Mouse (Mus musculus) forebrain, embryonic 13.5 days (tissue): ENCODE results near the gene Tesmin. TPM values are rescaled to one million over a fixed set of nuclear protein-coding genes. Genes with fewer than 3 reads are reported as not detected.

ENCODE experiments used
- ATAC-seq: fragments of 200-750 bp; cut with Nextera tagmentation; 2 replicates; pipeline ENCODE4 v1.8.0; 2017
- H3K27ac ChIP-seq: fragments of 300-500 bp; sonication (generic); 2 replicates; pipeline ENCODE4 v1.5.1; 2015; ENCODE audit warnings: inconsistent platforms, mild to moderate bottlenecking, moderate library complexity
- H3K27me3 ChIP-seq: fragments of 300-500 bp; sonication (generic); 2 replicates; pipeline ENCODE4 v1.6.1; 2015; ENCODE audit warnings: mild to moderate bottlenecking, inconsistent platforms
- H3K36me3 ChIP-seq: fragments of 300-500 bp; sonication (generic); 2 replicates; pipeline ENCODE4 v1.6.1; 2015; ENCODE audit warnings: mild to moderate bottlenecking, inconsistent platforms; ENCODE audit not compliant: poor library complexity, severe bottlenecking
- H3K4me1 ChIP-seq: fragments of 300-500 bp; sonication (generic); 2 replicates; pipeline ENCODE4 v1.6.1; 2015; ENCODE audit warnings: inconsistent platforms
- H3K4me2 ChIP-seq: fragments of 300-500 bp; sonication (generic); 2 replicates; pipeline ENCODE4 v1.6.1; 2015; ENCODE audit warnings: inconsistent platforms, mild to moderate bottlenecking, moderate library complexity
- H3K4me3 ChIP-seq: fragments of 300-500 bp; sonication (generic); 2 replicates; pipeline ENCODE4 v1.5.1; 2015; ENCODE audit warnings: mild to moderate bottlenecking, inconsistent platforms
- H3K9ac ChIP-seq: fragments of 300-500 bp; sonication (generic); 2 replicates; pipeline ENCODE4 v1.6.1; 2015; ENCODE audit warnings: mild to moderate bottlenecking, inconsistent platforms
- H3K9me3 ChIP-seq: fragments of 300-500 bp; sonication (generic); replicated peaks from 2 replicates; pipeline ENCODE4 v1.6.1; 2016; ENCODE audit warnings: inconsistent platforms
- WGBS: fragments of 180-500 bp; shearing (Covaris S2); methylation state at CpG from one replicate; pipeline ENCODE4 v1.1.7; 2015; 5-methylcytosine and 5-hydroxymethylcytosine counted together
- polyA plus RNA-seq: library from polyadenylated mRNA; unstranded; fragments of >200 nt; fragmentation: Nextera tagmentation; extraction: Ambion mirVana; gene quantifications from 2 replicates; pipeline ENCODE4 v1.2.1, GENCODE M21; 2015

The Tesmin gene
- polyA plus RNA-seq, 1 experiment from 2014 or later, result 0.21 TPM

DNA sequence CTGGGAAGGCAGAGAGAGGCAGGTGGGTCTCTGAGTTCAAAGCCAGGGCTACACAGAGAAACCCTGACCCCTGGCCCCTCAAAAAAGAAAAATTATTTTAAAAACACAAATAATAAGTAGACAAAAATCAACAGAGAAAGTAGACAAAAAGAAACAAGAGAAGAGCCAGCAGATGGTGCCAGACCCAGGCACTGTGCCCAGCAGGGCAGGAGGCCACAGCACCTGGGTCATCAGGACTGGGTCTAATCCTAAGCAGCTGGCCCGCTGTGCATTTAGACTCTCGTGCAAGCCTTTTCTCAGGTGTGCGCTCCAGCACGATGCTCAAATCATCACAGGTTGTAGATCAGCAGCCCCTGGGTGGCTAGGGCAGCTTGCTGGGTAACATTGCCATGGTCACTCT, 25.1 kb upstream of the Tesmin start:
- no peaks in the 10 kb centered on the region for H3K9me3 ChIP-seq
- WGBS, result 86% methylated on average over 4 of the region's 4 CpGs

DNA sequence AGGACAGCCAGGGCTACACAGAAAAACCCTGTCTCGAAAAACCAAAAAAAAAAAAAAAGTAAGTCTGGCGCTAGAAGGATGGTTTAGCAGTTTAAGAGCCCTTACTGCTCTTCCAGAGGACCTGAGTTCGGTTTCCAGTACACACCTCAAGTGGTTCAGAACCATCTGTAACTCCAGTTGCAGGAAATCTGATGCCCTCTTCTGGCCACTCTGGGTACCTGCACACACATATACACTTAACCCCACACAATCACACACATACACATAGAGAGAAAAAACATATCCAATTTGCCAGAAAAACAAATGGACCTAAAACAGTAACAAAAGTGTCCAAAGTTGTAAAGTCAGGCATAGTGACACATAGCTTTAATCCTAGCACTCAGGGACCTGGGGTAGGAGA, 23.6 kb upstream of the Tesmin start:
- no peaks in the 10 kb centered on the region for H3K4me1 ChIP-seq
- H3K36me3 ChIP-seq, result peaks cover 22% of the 10 kb centered on the region
- no peak overlapping the region for H3K4me3 ChIP-seq
- no peak overlapping the region for H3K9ac ChIP-seq
- no peak overlapping the region for H3K27ac ChIP-seq
- ATAC-seq, result no peak
- WGBS, result 99% methylated on average over 3 of the region's 3 CpGs
- H3K4me2 ChIP-seq, result no peak overlapping the region
- no peaks in the 10 kb centered on the region for H3K27me3 ChIP-seq
- H3K9me3 ChIP-seq, result no peaks in the 10 kb centered on the region

More for the DNA sequence above, 25.1 kb upstream of the Tesmin start:
- Histone ChIP-seq H3K4me3 (no peak overlapping the region), H3K4me2 (no peak overlapping the region), H3K36me3 (peaks cover 18% of the 10 kb centered on the region), H3K27me3 (no peaks in the 10 kb centered on the region), H3K27ac (no peak overlapping the region), H3K4me1 (no peaks in the 10 kb centered on the region), H3K9ac (no peak overlapping the region)
- ATAC-seq, result no peak

DNA sequence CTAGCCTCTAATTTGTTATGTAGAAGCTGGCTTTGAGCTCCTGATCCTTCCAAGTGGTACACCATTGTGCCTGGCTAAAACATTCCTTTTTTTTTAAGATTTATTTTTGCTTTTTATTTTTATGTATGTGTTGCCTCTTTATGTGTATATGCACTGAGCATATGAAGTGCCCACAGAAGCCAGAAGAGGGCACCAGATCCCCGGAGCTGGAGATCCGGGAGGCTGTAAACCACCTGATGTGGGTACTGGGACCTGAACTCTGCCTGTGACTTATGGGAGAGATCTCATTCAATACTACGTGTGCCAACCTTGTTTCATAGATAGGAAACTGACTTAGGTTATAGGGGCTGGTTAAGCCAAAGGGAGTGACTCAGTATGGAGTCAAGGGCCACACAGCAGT, 20.4 kb upstream of the Tesmin start:
- ATAC-seq, result no peak

DNA sequence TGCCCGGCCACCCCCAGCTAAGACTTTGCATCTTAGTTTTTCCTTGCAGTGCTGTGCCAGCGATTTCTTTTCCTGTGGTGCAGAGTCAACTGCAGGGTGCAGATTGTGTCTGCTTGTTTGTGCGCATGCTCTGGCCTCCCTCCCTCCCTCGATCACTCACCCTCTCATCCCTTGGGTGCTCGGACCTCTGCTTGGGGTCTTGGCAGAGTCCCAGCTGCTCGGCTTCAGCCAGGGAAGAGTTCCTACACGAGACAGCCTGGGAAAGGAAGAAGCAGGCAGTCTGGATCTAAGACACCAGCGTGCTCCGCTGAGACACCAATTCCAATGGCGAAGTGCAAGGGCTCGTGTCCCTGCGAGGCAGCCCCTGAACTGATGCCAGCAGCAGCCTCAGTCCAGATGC, 15.3 kb upstream of the Tesmin start:
- no peak for ATAC-seq
- 70% methylated on average over 12 of the region's 12 CpGs for WGBS

More for the DNA sequence above, 20.4 kb upstream of the Tesmin start:
- Histone ChIP-seq H3K4me2 (no peak overlapping the region), H3K4me3 (no peak overlapping the region), H3K9me3 (no peaks in the 10 kb centered on the region), H3K9ac (no peak overlapping the region), H3K27ac (no peak overlapping the region), H3K36me3 (peaks cover 22% of the 10 kb centered on the region), H3K27me3 (no peaks in the 10 kb centered on the region), H3K4me1 (no peaks in the 10 kb centered on the region)
- WGBS, result 92% methylated on average over 3 of the region's 3 CpGs

DNA sequence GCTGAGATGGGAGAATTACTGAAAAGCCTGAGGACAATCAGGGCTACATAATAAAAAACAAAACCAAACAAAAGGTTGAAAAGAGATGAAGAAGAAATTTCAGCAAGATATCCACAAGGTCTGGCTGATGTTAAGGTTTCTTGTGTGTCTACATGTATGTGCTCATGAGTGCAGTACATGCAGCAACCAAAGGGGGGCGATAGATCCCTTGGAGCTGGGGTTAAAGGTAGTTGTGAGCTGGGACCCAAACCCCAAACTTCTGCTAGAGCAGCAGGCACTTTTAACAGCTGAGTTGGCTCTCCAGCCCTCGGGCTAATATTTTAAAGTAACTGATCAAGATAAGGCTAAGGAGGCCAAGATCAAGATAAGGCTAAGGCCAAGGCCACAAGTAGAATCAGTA, 14.6 kb upstream of the Tesmin start:
- Histone ChIP-seq H3K27ac (no peak overlapping the region), H3K4me3 (no peak overlapping the region), H3K4me2 (no peak overlapping the region), H3K27me3 (no peaks in the 10 kb centered on the region), H3K4me1 (no peaks in the 10 kb centered on the region), H3K9me3 (no peaks in the 10 kb centered on the region), H3K36me3 (peaks cover 6% of the 10 kb centered on the region; the same call in 1 of the 2 replicates), H3K9ac (no peak overlapping the region)
- WGBS, result 63% methylated on average over 2 of the region's 2 CpGs
- no peak for ATAC-seq

More for the DNA sequence above, 15.3 kb upstream of the Tesmin start:
- Histone ChIP-seq H3K4me2 (no peak overlapping the region), H3K4me3 (no peak overlapping the region), H3K9ac (no peak overlapping the region), H3K27ac (no peak overlapping the region), H3K4me1 (no peaks in the 10 kb centered on the region), H3K27me3 (no peaks in the 10 kb centered on the region), H3K36me3 (peaks cover 4% of the 10 kb centered on the region; the same call in 1 of the 2 replicates), H3K9me3 (no peaks in the 10 kb centered on the region)

DNA sequence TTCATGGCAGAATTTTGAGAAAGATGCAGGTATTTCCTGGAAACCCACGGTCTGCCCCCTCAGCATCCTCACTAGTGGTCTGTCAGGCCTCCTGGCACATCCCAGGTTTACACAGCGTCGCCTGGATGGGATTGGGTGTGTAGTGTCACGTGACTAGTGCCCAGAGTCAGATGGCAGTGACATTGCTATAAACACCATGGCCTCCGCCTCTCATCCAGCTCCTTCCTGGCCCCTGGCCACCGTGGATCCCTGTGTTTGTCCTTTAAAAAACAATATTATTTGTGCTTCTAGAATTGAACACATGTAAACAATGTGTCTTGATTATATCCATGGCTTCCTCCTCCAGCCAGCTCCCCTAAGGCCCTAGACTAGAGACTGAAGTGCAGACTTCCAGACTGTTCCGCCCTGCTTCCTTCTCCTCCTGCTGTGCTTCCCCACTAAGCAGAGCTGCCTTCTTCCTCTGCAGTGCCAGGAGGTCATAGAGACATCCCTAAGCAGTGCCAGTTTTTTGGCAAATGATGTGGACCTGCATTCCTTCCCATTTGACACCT, 12.6 kb upstream of the Tesmin start:
- WGBS, result 71% methylated on average over 7 of the region's 7 CpGs
- Histone ChIP-seq H3K27ac (no peak overlapping the region), H3K4me3 (no peak overlapping the region), H3K4me2 (no peak overlapping the region), H3K9ac (no peak overlapping the region), H3K27me3 (no peaks in the 10 kb centered on the region), H3K9me3 (no peaks in the 10 kb centered on the region), H3K4me1 (no peaks in the 10 kb centered on the region), H3K36me3 (peaks cover 13% of the 10 kb centered on the region; the same call in 1 of the 2 replicates)
- no peak for ATAC-seq

DNA sequence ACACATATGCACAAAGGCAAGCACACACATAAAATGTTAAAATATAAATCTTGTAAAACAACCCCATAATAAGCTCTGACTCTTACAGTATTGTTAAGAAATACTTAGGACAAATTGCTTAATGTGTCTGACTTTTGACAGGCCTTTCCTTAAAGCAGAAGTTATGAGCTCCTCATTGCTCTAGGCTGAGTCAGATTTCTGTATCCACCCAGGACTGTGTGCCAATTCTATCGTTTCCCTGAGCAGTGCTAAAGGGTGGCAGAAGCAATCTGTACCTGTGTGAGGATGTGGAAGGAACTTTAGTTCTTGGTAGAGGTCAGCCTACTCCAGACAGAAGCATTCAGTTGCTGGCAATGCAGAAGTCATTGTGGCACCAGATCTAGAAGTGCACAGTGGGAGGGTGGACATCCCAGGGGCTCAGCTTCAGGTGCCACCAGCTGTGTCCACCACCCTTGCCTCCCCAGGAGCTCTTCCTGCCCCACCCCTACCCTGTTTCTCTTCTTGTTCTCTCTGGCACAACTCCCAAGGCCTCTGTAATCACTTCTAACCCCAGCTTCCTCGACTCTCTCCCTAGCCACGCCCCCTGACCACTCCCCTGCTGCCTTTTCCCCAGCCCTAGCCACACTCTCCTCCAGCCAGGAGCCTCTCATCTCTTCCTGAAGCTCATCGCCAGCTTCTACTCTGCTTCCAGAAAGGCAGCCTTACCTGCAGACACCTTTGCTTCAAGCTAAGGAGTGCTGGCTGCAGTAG, 11.5 kb upstream of the Tesmin start:
- ATAC-seq, result no peak
- Histone ChIP-seq H3K27me3 (no peaks in the 10 kb centered on the region), H3K4me1 (no peaks in the 10 kb centered on the region), H3K9me3 (no peaks in the 10 kb centered on the region), H3K9ac (no peak overlapping the region), H3K36me3 (peaks cover 13% of the 10 kb centered on the region; the same call in 1 of the 2 replicates), H3K4me2 (no peak overlapping the region), H3K27ac (no peak overlapping the region), H3K4me3 (no peak overlapping the region)
- WGBS, result 31% methylated on average over 3 of the region's 4 CpGs

DNA sequence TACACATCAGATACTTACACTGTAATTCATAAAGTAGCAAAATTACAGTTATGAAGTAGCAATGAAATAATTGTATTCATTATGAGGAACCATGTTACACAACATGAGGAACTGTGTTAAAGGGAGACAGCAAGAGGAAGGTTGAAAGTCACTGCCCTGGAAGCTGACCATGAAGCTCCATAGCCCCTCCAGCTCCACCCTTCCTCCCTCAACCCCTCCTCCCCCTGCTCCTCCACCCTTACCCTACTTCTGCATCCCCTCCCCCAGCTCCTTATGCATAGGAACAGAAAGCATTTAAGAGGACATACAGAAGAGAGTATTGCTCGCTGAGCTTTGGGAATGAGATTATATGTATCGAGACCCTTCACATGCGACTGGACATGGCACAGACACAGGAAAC, 10.0 kb upstream of the Tesmin start:
- no peak overlapping the region for H3K4me3 ChIP-seq
- peaks cover 13% of the 10 kb centered on the region; the same call in 1 of the 2 replicates for H3K36me3 ChIP-seq
- H3K4me1 ChIP-seq, result no peaks in the 10 kb centered on the region
- WGBS, result 97% methylated on average over 3 of the region's 3 CpGs
- no peaks in the 10 kb centered on the region for H3K27me3 ChIP-seq
- no peak for ATAC-seq
- no peak overlapping the region for H3K4me2 ChIP-seq
- H3K9me3 ChIP-seq, result no peaks in the 10 kb centered on the region
- H3K9ac ChIP-seq, result no peak overlapping the region
- no peak overlapping the region for H3K27ac ChIP-seq

DNA sequence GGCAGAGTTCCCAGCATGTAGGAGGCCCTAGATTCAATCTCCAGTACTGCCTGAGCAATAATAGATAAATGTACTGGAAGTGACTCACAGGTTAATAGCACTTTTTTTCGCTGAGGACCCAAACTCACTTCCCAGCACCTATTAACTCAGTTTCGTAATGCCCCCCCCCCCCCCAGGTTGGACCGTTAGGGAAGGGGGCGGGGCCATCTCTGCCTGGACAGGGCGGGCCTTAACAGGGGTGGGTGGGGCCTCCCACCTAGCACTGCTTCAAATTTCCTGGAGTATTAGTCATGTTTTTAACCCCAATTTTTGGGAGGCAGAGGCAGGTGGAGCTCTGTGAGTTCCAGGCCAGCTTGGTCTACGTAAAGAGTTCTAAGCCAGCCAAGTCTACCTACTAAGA, 596 bp upstream of the Tesmin start:
- ATAC-seq, result no peak
- H3K4me1 ChIP-seq, result no peaks in the 10 kb centered on the region
- H3K36me3 ChIP-seq, result peaks cover 6% of the 10 kb centered on the region; the same call in 1 of the 2 replicates
- no peak overlapping the region for H3K27ac ChIP-seq
- 0 out of 2 replicates have a peak, but pooled peaks cover 4% of the 10 kb centered on the region for H3K9me3 ChIP-seq
- H3K4me3 ChIP-seq, result no peak overlapping the region
- no peak overlapping the region for H3K4me2 ChIP-seq
- H3K27me3 ChIP-seq, result no peaks in the 10 kb centered on the region
- H3K9ac ChIP-seq, result no peak overlapping the region
- WGBS, result 65% methylated on average over 6 of the region's 6 CpGs

DNA sequence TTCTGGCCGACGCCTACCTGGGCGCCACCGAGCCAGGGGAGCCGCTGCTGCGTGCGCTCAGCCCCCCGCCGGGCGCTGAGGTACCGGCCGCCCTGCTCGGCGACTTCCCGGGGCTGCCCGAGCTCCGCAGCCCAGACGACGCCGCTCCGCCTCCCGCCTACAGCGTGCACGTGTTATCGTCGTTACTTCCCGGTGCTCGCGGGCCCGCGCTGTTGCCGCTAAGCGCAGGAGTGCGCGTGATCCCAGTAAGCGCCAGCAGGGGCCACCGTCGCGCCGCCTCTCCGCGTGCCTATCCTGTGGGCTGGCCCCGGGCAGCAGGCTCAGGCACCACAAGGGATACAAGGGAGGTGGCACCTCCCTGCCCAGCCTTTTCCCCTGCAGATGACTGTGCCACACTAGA, 432 bp downstream of the Tesmin start:
- H3K9me3 ChIP-seq, result 0 out of 2 replicates have a peak, but pooled peaks cover 4% of the 10 kb centered on the region
- peak overlapping the region; percentile 43 for H3K4me3 ChIP-seq
- H3K36me3 ChIP-seq, result peaks cover 3% of the 10 kb centered on the region; the same call in 1 of the 2 replicates
- peak overlapping the region; percentile 54 for H3K9ac ChIP-seq
- WGBS, result under 1% methylated on average over 43 of the region's 43 CpGs
- peak overlapping the region; percentile 76 for H3K4me2 ChIP-seq
- H3K27me3 ChIP-seq, result no peaks in the 10 kb centered on the region
- peak; percentile 97 for ATAC-seq
- H3K4me1 ChIP-seq, result no peaks in the 10 kb centered on the region
- no peak overlapping the region for H3K27ac ChIP-seq

DNA sequence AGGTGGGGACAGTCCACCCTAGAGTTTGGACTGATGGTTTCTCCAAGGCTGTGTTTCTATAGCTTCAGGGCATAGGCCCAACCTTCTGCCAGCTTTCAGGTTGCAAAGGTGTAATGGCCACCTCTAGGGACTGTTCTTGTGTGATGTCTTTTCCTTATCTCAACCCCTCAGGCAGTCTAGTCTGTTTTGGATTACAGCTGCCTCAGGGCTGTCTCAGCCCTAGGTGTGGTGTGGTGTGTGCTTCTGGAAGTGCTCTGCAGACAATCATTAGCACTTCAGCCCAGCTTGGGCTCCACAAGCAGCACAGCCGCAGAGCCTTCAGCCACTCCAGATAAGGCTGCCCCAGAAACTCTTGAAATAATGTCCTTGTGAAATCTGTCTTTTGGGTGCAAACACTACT, 3.7 kb downstream of the Tesmin start:
- no peaks in the 10 kb centered on the region for H3K4me1 ChIP-seq
- no peak overlapping the region for H3K9ac ChIP-seq
- H3K4me3 ChIP-seq, result no peak overlapping the region
- H3K36me3 ChIP-seq, result no peaks in the 10 kb centered on the region
- no peaks in the 10 kb centered on the region for H3K27me3 ChIP-seq
- H3K27ac ChIP-seq, result no peak overlapping the region
- ATAC-seq, result no peak
- H3K4me2 ChIP-seq, result no peak overlapping the region
- 95% methylated on average over 1 of the region's 1 CpGs for WGBS
- 0 out of 2 replicates have a peak, but pooled peaks cover 4% of the 10 kb centered on the region for H3K9me3 ChIP-seq

DNA sequence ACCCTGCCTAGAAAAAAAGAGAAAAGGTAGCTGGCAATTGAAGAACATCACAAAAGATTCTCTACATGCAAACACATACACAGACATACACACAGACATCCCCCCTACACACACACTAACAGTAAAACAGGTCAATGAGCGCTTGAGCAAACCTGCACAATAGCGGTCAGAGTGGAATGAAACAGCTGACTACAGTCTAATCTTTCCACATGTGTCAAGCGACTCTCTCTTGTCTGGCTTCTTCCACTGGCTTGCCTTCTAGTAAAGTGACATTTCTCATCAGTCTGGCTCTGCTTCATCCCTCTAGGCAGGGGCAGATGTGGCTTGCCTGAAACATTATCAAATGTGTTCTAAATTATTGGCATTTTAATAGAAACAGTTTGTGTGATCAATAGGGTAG, 5.6 kb downstream of the Tesmin start:
- H3K9ac ChIP-seq, result no peak overlapping the region
- H3K27ac ChIP-seq, result no peak overlapping the region
- H3K4me1 ChIP-seq, result no peaks in the 10 kb centered on the region
- no peak overlapping the region for H3K4me2 ChIP-seq
- H3K36me3 ChIP-seq, result no peaks in the 10 kb centered on the region
- H3K4me3 ChIP-seq, result no peak overlapping the region
- WGBS, result 95% methylated on average over 3 of the region's 3 CpGs
- H3K9me3 ChIP-seq, result 0 out of 2 replicates have a peak, but pooled peaks cover 4% of the 10 kb centered on the region
- H3K27me3 ChIP-seq, result no peaks in the 10 kb centered on the region
- no peak for ATAC-seq
